Mouse (Mus musculus) heart, postnatal 0 days (tissue): ENCODE data around the gene Dnajc15. TPM values are rescaled to one million over a fixed set of nuclear protein-coding genes. Genes with fewer than 3 reads are reported as not detected.

Source experiments
- ATAC-seq: fragments of 200-750 bp; cut with Nextera tagmentation; 2 replicates; pipeline ENCODE4 v1.8.0; 2017; ENCODE audit warnings: low read depth, moderate number of reproducible peaks, moderate library complexity; ENCODE audit not compliant: insufficient read depth
- DNase-seq: peaks from one replicate; pipeline ENCODE4 v3.0.0-alpha.2; 2016; ENCODE audit warnings: low spot score
- H3K27ac ChIP-seq: fragments of 300-500 bp; sonication (generic); 2 replicates; pipeline ENCODE4 v1.5.1; 2014; ENCODE audit warnings: low read depth, mild to moderate bottlenecking
- H3K27me3 ChIP-seq: fragments of 300-500 bp; sonication (generic); 2 replicates; pipeline ENCODE4 v1.6.1; 2014; ENCODE audit warnings: low read length, mixed read lengths; ENCODE audit not compliant: control insufficient read depth, insufficient read depth
- H3K36me3 ChIP-seq: fragments of 300-500 bp; sonication (generic); replicated peaks from 2 replicates; pipeline ENCODE4 v1.6.1; 2014; ENCODE audit warnings: low read length, mixed read lengths; ENCODE audit not compliant: control insufficient read depth, insufficient read depth
- H3K4me1 ChIP-seq: fragments of 300-500 bp; sonication (generic); 2 replicates; pipeline ENCODE4 v1.6.1; 2014; ENCODE audit warnings: antibody characterized with exemption; ENCODE audit not compliant: control insufficient read depth, insufficient read depth
- H3K4me2 ChIP-seq: fragments of 300-500 bp; sonication (generic); 2 replicates; pipeline ENCODE4 v1.6.1; 2014; ENCODE audit warnings: low read depth, mild to moderate bottlenecking, low read length, moderate library complexity
- H3K4me3 ChIP-seq: fragments of 300-500 bp; sonication (generic); 2 replicates; pipeline ENCODE4 v1.5.1; 2014; ENCODE audit warnings: low read depth, low read length
- H3K9ac ChIP-seq: fragments of 300-500 bp; sonication (generic); replicated peaks from 2 replicates; pipeline ENCODE4 v1.6.1; 2014; ENCODE audit warnings: low read depth, low read length, mixed read lengths
- H3K9me3 ChIP-seq: fragments of 300-500 bp; sonication (generic); replicated peaks from 2 replicates; pipeline ENCODE4 v1.6.1; 2016; ENCODE audit warnings: low read length; ENCODE audit not compliant: control insufficient read depth
- CTCF ChIP-seq: IDR thresholded peaks from 2 replicates; pipeline ENCODE4 v1.5.1; 2016; ENCODE audit warnings: antibody characterized with exemption, control low read depth, low read depth
- EP300 ChIP-seq: IDR thresholded peaks from 2 replicates; pipeline ENCODE4 v1.6.1; 2016; ENCODE audit warnings: antibody characterized with exemption, low read depth
- WGBS: fragments of 180-500 bp; shearing (Covaris S2); extraction: QIAGEN DNeasy Blood & Tissue Kit; methylation state at CpG from one replicate; pipeline ENCODE4 v1.1.7; 2014; 5-methylcytosine and 5-hydroxymethylcytosine counted together
- polyA plus RNA-seq: library from polyadenylated mRNA; unstranded; fragments of >200 nt; fragmentation: Nextera tagmentation; extraction: Ambion mirVana; gene quantifications from 2 replicates; pipeline ENCODE4 v1.2.1, GENCODE M21; 2015
- total RNA-seq: library from RNA; depleted of rRNA; stranded (reverse); fragments of >200 nt; gene quantifications from 2 replicates; pipeline ENCODE4 v1.2.3, GENCODE M21; 2014; ENCODE audit warnings: low replicate concordance

Gene Dnajc15
- total and polyA plus RNA-seq, 2 experiments from 2014 or later = 9.9 to 241 TPM

DNA sequence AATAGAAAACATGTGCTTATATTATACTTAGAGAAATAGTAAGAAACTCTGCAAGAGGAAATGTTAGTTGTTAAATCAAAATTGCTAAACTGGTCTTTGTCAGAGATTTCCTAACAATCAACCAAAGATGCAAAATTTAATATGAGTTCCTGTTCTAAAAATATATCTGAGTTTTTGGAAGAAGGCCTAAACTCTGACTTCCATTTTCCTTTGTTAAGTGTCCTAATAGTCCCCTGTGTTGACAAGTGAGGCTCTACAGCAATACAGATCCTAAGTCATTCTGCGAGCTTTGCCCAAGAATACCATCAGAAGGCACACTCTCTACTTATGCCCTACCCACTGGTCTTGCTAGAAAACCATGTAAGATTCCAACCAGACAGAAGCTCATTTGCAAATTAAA lies 21.0 kb downstream of the Dnajc15 start:
- 41% methylated on average over 1 of the region's 1 CpGs for WGBS
- DNase-seq = no peak
- no peak overlapping the region for H3K9ac ChIP-seq
- no peak for ATAC-seq
- H3K9me3 ChIP-seq = no peaks in the 10 kb centered on the region
- H3K4me1 ChIP-seq = peaks cover 20% of the 10 kb centered on the region
- no peak overlapping the region for H3K27ac ChIP-seq
- TF ChIP-seq EP300 = no peak
- no peak for TF ChIP-seq CTCF
- H3K4me2 ChIP-seq = no peak overlapping the region
- peaks cover 17% of the 10 kb centered on the region for H3K36me3 ChIP-seq
- no peak overlapping the region for H3K4me3 ChIP-seq
- no peaks in the 10 kb centered on the region for H3K27me3 ChIP-seq

DNA sequence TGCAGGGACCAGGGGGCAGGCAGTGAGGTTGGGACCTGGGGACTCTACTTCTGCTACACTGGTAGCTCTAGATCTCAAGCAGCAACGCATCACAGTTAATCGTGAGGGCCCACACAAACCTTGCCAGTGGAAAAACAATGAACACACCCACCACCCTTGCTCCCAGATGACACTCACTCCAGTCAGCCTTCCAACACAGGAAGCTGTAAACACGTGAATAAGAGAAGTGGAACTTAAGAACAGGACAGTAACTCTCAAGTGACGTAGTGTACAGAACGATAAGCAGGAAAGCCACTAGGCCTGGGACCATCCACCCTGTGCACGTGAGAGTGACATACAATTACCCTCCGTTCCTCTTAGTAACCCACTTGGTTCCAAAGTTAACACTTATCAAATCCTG lies 25.1 kb downstream of the Dnajc15 start:
- no peaks in the 10 kb centered on the region for H3K27me3 ChIP-seq
- peak; percentile 24 for ATAC-seq
- peak overlapping the region; percentile 55 for H3K27ac ChIP-seq
- 25% methylated on average over 7 of the region's 7 CpGs for WGBS
- peak; percentile 45 for DNase-seq
- H3K4me3 ChIP-seq = no peak overlapping the region
- H3K9me3 ChIP-seq = no peaks in the 10 kb centered on the region
- peaks cover 28% of the 10 kb centered on the region for H3K4me1 ChIP-seq
- peaks cover 14% of the 10 kb centered on the region for H3K36me3 ChIP-seq
- no peak overlapping the region for H3K9ac ChIP-seq
- TF ChIP-seq CTCF (no peak), EP300 (no peak)
- H3K4me2 ChIP-seq = no peak overlapping the region

GRCm38 (mm10) chr14:77848349-77848748 lies 26.6 kb downstream of the Dnajc15 start:
- 77% methylated on average over 1 of the region's 1 CpGs for WGBS
- ATAC-seq = no peak
- peaks cover 16% of the 10 kb centered on the region for H3K36me3 ChIP-seq

DNA sequence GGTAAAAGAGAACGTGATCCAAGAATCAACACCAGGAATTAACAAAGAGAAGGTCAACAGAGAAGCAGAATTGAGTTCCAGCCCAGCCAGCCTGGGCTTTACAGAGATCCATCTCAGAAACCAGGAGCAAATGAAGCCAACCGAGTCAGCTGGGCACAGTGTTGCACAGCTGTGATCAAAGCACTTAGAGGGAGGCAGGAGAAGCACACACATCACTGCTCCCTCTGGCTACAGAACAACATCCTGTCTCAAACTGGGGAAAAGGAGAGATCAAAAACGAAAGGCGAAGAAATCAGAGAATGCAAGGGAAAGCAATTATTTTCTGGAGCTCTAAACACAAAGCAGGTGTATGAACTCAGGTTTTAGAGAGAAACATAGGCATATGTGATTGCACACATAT lies 28.7 kb downstream of the Dnajc15 start:
- no peak overlapping the region for H3K4me2 ChIP-seq
- H3K36me3 ChIP-seq = 0 out of 2 replicates have a peak, but pooled peaks cover 11% of the 10 kb centered on the region
- DNase-seq (no peak), ATAC-seq (no peak)
- H3K9me3 ChIP-seq = no peaks in the 10 kb centered on the region
- no peak overlapping the region for H3K4me3 ChIP-seq
- TF ChIP-seq EP300 (no peak), CTCF (no peak)
- 77% methylated on average over 4 of the region's 4 CpGs for WGBS
- peaks cover 23% of the 10 kb centered on the region for H3K4me1 ChIP-seq
- no peak overlapping the region for H3K9ac ChIP-seq
- no peaks in the 10 kb centered on the region for H3K27me3 ChIP-seq
- H3K27ac ChIP-seq = no peak overlapping the region

More at GRCm38 (mm10) chr14:77848349-77848748, 26.6 kb downstream of the Dnajc15 start:
- DNase-seq = no peak
- H3K27ac ChIP-seq = no peak overlapping the region
- H3K4me3 ChIP-seq = no peak overlapping the region
- no peak overlapping the region for H3K4me2 ChIP-seq
- TF ChIP-seq EP300 (no peak), CTCF (no peak)
- H3K9me3 ChIP-seq = no peaks in the 10 kb centered on the region
- no peaks in the 10 kb centered on the region for H3K27me3 ChIP-seq
- peaks cover 23% of the 10 kb centered on the region for H3K4me1 ChIP-seq
- H3K9ac ChIP-seq = no peak overlapping the region

GRCm38 (mm10) chr14:77845479-77845878 lies 29.4 kb downstream of the Dnajc15 start:
- Histone ChIP-seq H3K9ac (no peak overlapping the region), H3K4me3 (no peak overlapping the region), H3K27ac (no peak overlapping the region), H3K9me3 (no peaks in the 10 kb centered on the region), H3K4me2 (no peak overlapping the region), H3K4me1 (peaks cover 23% of the 10 kb centered on the region), H3K36me3 (0 out of 2 replicates have a peak, but pooled peaks cover 11% of the 10 kb centered on the region), H3K27me3 (no peaks in the 10 kb centered on the region)
- 60% methylated on average over 1 of the region's 1 CpGs for WGBS
- ATAC-seq (no peak), DNase-seq (no peak)
- no peak for TF ChIP-seq CTCF
- no peak for TF ChIP-seq EP300

- ATAC-seq = no peak
- Histone ChIP-seq H3K27me3 (no peaks in the 10 kb centered on the region), H3K9ac (no peak overlapping the region), H3K4me2 (no peak overlapping the region), H3K9me3 (no peaks in the 10 kb centered on the region), H3K4me1 (0 out of 2 replicates have a peak, but pooled peaks cover 5% of the 10 kb centered on the region), H3K36me3 (0 out of 2 replicates have a peak, but pooled peaks cover 11% of the 10 kb centered on the region), H3K27ac (no peak overlapping the region), H3K4me3 (no peak overlapping the region)
- no peak for TF ChIP-seq CTCF
- TF ChIP-seq EP300 = no peak
- WGBS = 49% methylated on average over 6 of the region's 6 CpGs
- no peak for DNase-seq
These were observed 34.4 kb downstream of the Dnajc15 start for GRCm38 (mm10) chr14:77840574-77840973.
